Mouse (Mus musculus) midbrain, embryonic 10.5 days (tissue): ENCODE measurements around the gene Ten1. TPM values are rescaled to one million over a fixed set of nuclear protein-coding genes. Genes with fewer than 3 reads are reported as not detected.

Experiments used
- DNase-seq: peaks from one replicate; pipeline ENCODE4 v3.0.0-alpha.2; 2017; ENCODE audit warnings: low spot score
- H3K27ac ChIP-seq: fragments of 300-500 bp; sonication (generic); replicated peaks from 2 replicates; pipeline ENCODE4 v1.5.1; 2016; ENCODE audit warnings: mild to moderate bottlenecking
- H3K27me3 ChIP-seq: fragments of 300-500 bp; sonication (generic); 2 replicates; pipeline ENCODE4 v1.6.1; 2016; ENCODE audit warnings: low read depth, mild to moderate bottlenecking; ENCODE audit not compliant: poor library complexity, severe bottlenecking
- H3K36me3 ChIP-seq: fragments of 300-500 bp; sonication (generic); 2 replicates; pipeline ENCODE4 v1.6.1; 2016; ENCODE audit warnings: mild to moderate bottlenecking, moderate library complexity
- H3K4me1 ChIP-seq: fragments of 300-500 bp; sonication (generic); 2 replicates; pipeline ENCODE4 v1.6.1; 2016
- H3K4me3 ChIP-seq: fragments of 300-500 bp; sonication (generic); 2 replicates; pipeline ENCODE4 v1.5.1; 2016; ENCODE audit warnings: mild to moderate bottlenecking, moderate library complexity
- H3K9me3 ChIP-seq: fragments of 300-500 bp; sonication (generic); replicated peaks from 2 replicates; pipeline ENCODE4 v1.6.1; 2016; ENCODE audit warnings: mild to moderate bottlenecking
- WGBS: fragments of 180-500 bp; shearing (Covaris S2); methylation state at CpG from one replicate; pipeline ENCODE4 v1.1.7; 2016; 5-methylcytosine and 5-hydroxymethylcytosine counted together
- polyA plus RNA-seq: library from polyadenylated mRNA; unstranded; fragments of >200 nt; fragmentation: Nextera tagmentation; extraction: Ambion mirVana; gene quantifications from 2 replicates; pipeline ENCODE4 v1.2.1, GENCODE M21; 2016

Ten1 gene
- polyA plus RNA-seq, 1 experiment from 2014 or later: 60.8 TPM

DNA sequence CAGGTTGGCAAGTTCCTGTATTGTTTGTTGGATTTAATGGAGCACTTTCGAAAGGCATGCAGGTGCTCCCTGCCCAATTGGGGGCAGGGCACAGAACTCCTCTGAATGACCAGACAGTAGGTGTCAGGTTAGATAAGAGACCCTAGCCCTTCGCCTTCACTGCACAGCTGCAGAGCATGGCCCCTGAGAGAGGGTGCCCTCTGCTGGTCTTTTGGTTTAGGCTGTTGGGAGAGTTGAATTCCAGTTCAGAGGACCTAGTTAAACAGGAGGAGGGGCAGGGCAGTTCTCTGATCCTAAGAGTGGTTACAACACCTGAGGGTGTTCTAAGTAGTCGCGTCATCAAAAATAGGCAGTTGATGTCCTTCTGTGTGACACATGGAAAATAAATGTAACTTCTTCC is 21.2 kb downstream of the Ten1 start:
- peak; percentile 66 for DNase-seq

DNA sequence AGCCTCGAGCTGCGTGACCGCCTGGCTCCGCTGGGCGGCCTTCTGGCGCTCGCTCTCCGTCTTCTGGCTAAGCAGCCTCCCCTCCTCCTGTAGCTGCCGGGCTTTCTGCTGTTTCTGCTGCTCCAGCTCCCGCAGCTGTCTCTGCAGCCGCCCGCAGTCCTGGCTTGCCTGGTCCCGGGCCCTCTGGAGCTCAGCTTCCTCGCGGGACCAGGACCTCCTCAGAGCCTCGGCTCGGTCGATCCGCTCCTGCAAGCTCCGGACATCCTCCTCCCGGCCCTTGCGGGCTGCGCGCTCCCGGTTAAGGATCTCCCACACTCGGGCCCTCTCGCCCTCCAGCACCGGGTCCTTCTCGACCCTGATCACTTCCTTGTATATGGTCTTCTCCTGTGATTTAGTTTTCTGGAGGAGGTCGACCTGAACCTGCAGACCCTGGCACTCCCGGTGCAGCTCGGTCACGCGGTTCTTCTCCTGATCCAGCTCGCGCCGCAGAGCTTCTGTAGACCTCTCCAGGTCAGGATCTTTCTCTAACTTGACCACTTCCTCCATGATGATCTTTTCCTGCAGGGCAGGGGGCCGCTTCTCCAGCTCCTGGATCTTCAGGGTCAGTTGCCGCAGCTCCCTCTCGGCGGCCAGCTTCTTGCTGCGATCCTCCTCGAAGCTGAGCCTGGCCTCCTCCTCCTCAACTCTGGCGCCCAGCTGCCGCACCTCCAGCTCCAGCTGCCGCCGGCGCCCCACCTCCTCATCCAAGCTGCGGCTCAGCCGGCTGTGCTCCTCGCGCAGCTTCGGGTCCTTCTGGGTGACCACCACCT is 23.5 kb downstream of the Ten1 start:
- H3K27ac ChIP-seq: peak overlapping the region; percentile 53
- H3K27me3 ChIP-seq: peaks cover 61% of the 10 kb centered on the region
- DNase-seq: peak; percentile 61
- peak overlapping the region; percentile 54 for H3K4me3 ChIP-seq
- peaks cover 21% of the 10 kb centered on the region for H3K9me3 ChIP-seq
- H3K4me1 ChIP-seq: peaks cover 36% of the 10 kb centered on the region
- WGBS: 9% methylated on average over 53 of the region's 53 CpGs
- H3K36me3 ChIP-seq: peaks cover 12% of the 10 kb centered on the region

More for the DNA sequence above, 21.2 kb downstream of the Ten1 start:
- no peak overlapping the region for H3K4me3 ChIP-seq
- H3K36me3 ChIP-seq: peaks cover 16% of the 10 kb centered on the region
- H3K27ac ChIP-seq: 0 out of 2 replicates have a peak overlapping the region, but pooled peaks have one; percentile 75
- peaks cover 16% of the 10 kb centered on the region for H3K9me3 ChIP-seq
- H3K4me1 ChIP-seq: peaks cover 36% of the 10 kb centered on the region
- peaks cover 48% of the 10 kb centered on the region for H3K27me3 ChIP-seq
- WGBS: 26% methylated on average over 4 of the region's 4 CpGs

DNA sequence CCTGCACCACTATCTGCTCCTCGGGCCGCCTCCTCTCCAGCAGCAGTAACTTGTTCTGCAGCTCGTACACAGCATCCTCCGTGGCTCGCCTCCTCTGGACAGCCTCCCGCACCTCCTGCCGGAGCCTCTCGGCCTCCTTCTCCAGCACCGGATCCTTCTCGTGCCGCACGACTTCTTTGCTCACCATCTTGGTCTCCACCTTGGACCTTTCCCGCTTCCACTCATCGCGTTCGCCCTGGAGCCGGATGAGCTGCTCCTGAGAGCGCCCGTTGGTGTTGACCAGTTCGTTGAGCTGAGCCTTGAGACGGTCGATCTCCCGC is 24.0 kb downstream of the Ten1 start:
- peaks cover 64% of the 10 kb centered on the region for H3K27me3 ChIP-seq
- DNase-seq: no peak
- 15% methylated on average over 23 of the region's 23 CpGs for WGBS
- H3K4me1 ChIP-seq: peaks cover 36% of the 10 kb centered on the region
- peak overlapping the region; percentile 53 for H3K27ac ChIP-seq
- H3K4me3 ChIP-seq: peak overlapping the region; percentile 54
- peaks cover 12% of the 10 kb centered on the region for H3K36me3 ChIP-seq
- H3K9me3 ChIP-seq: peaks cover 21% of the 10 kb centered on the region

DNA sequence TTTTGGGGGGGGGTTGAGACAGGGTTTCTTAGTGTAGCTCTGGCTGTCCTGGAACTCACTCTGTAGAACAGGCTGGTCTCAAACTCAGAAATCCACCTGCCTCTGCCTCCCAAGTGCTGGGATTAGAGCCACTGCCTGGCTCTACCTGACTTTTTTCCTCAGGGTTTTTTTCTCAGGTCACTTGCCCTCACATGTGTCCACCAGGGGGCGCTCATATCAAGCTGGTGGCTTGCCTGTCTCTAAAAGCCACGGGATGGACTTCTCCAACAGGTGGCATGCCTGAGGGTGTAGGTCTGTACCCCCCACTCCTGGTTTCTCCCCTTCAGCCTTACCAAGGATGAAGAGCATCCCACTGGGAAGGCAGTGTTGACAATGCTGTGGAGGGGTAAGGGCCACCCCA is 27.8 kb downstream of the Ten1 start:
- no peak overlapping the region for H3K4me3 ChIP-seq
- peaks cover 17% of the 10 kb centered on the region for H3K9me3 ChIP-seq

DNA sequence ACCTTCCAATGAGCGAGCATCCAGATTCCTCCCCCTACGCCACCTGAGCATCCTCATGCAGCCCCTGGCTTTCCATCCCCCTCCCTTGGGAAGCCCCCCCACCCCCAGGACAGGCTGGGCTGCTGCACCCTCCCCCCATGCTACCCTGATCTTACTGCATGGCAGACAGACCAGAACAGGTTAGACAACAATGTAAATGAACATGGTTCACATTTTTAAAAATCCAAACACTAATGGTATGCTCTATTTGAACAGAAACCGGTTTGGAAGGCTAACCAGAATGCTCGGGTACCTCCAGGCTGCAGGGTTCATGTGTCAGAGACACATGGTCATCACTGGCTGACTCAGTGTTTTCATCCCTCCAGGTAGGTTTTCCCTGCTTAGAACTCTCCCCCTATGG is 30.0 kb downstream of the Ten1 start:
- Histone ChIP-seq H3K9me3 (peaks cover 10% of the 10 kb centered on the region), H3K36me3 (peaks cover under 1% of the 10 kb centered on the region; the same call in 1 of the 2 replicates), H3K4me1 (peaks cover 24% of the 10 kb centered on the region), H3K27ac (no peak overlapping the region), H3K4me3 (no peak overlapping the region), H3K27me3 (peaks cover 65% of the 10 kb centered on the region)
- no peak for DNase-seq
- 76% methylated on average over 4 of the region's 4 CpGs for WGBS

More for the DNA sequence above, 27.8 kb downstream of the Ten1 start:
- Histone ChIP-seq H3K36me3 (peaks cover 8% of the 10 kb centered on the region), H3K4me1 (peaks cover 27% of the 10 kb centered on the region), H3K27me3 (peaks cover 71% of the 10 kb centered on the region), H3K27ac (no peak overlapping the region)
- 3% methylated on average over 2 of the region's 2 CpGs for WGBS
- peak; percentile 77 for DNase-seq

DNA sequence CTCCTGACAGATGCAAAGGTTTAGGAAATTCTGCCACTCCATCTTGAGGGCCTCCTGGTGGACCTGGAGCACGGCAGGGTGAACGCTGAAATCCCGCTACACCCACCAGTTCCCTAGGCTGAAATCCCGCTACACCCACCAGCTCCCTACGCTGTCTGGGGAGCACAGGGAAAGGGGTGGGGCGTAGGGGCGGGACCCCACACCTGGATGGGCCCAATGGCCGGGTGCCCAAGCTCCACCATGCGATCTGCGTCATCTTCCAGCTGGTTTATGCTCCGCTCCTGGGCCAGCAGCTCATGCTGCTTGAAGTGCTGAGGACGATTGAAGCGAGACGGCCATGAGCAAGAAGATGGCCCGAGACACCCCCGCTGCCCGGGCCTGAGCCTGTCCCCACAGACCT is 33.8 kb downstream of the Ten1 start:
- peak overlapping the region; percentile 27 for H3K4me3 ChIP-seq
- no peak for DNase-seq
- H3K4me1 ChIP-seq: peaks cover 24% of the 10 kb centered on the region
- H3K27ac ChIP-seq: no peak overlapping the region; the same call in 1 of the 2 replicates
- H3K27me3 ChIP-seq: peaks cover 72% of the 10 kb centered on the region
- WGBS: 21% methylated on average over 17 of the region's 17 CpGs
- no peaks in the 10 kb centered on the region for H3K9me3 ChIP-seq
- no peaks in the 10 kb centered on the region for H3K36me3 ChIP-seq

DNA sequence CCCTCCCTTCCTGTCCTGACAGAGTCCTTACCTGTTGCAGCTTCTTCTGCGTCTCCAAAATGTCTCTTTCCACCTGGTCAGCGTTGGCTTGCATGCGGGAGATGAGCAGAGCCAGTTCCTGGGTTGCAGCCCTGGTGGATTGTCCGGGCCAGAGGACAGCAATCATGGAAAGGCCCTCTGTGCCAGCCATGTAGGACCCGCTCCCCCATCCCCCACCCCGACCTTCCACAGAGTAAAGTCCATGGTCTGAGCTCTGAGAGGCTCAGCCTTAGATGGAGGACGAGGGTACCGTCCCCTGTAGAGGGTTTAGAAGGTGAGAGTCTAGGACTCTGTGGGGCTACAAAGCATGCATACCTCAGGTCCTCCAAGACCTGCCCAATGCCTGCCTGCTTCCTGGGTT is 36.2 kb downstream of the Ten1 start:
- no peak for DNase-seq
- H3K4me3 ChIP-seq: no peak overlapping the region
- H3K27me3 ChIP-seq: peaks cover 73% of the 10 kb centered on the region
- peaks cover 34% of the 10 kb centered on the region for H3K4me1 ChIP-seq
- 83% methylated on average over 8 of the region's 8 CpGs for WGBS
- H3K27ac ChIP-seq: no peak overlapping the region
- no peaks in the 10 kb centered on the region for H3K36me3 ChIP-seq
- H3K9me3 ChIP-seq: no peaks in the 10 kb centered on the region

DNA sequence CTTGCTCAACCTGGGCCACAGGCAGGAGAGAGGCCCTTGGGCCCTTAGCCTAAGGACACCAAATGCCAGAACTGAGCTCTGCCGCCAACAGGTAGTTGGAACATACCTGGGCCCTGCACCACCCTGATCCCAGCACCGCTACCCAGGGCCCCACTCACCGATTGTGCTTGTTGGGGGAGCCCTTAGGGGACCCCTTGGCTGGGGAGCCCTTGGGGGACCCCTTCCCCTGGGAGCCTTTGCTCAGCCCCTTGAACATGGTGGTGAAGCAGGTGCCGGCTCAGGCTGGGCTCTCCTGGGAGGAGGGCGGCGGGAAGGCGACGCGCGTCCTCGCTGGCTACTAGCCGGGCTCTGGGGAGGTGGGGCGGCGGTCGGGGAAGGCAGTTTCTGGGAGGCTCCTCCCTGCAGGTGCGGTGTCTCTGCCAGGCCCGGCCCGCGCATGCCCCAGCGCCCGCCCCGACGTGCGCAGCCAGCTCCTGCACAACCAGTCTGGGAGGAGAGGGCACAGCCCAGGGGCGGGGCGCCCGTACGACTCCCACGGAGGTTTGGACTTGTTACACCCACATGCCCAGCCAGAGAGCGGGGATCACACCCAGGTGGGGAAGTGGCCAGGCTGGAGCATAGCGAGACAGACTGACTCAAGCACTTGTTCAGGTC is 39.2 kb downstream of the Ten1 start, which contains the start of gene Evpl:
TSS of gene Evpl (minus strand) at position 336 of the 654 bp plus-strand sequence.
- Histone ChIP-seq H3K27ac (no peak within 1 kb of the TSS), H3K9me3 (no peaks in the 10 kb centered on the region), H3K4me3 (peak within 1 kb of the TSS; percentile 24), H3K4me1 (peaks cover 37% of the 10 kb centered on the region), H3K36me3 (peaks cover 2% of the 10 kb centered on the region), H3K27me3 (peaks cover 56% of the 10 kb centered on the region)
- no peak for DNase-seq
- WGBS: 15% methylated on average over 31 of the region's 31 CpGs

DNA sequence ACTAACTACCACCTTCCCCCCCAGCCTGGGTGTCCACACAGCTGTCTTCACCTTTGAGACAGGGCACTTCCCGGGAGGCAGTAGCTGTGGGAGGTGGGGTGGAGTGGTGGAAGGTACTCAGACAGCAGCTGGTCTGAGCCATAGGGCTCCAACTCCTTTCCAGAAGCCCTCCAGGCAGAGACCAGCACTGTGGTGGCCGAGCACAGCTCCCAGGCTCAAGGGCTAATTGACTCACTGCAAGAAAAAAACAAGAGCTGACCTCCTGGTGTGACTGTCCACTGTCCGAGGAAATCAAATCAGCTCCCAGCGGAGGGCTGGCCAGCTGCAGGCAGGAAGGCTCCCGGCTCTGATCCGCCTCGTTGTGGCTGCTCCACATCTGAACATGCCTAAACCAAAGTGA is 41.1 kb downstream of the Ten1 start:
- WGBS: 15% methylated on average over 7 of the region's 7 CpGs
- peaks cover 27% of the 10 kb centered on the region for H3K4me1 ChIP-seq
- peaks cover 38% of the 10 kb centered on the region for H3K27me3 ChIP-seq
- peaks cover 22% of the 10 kb centered on the region for H3K36me3 ChIP-seq
- H3K27ac ChIP-seq: no peak overlapping the region
- H3K9me3 ChIP-seq: no peaks in the 10 kb centered on the region
- no peak overlapping the region for H3K4me3 ChIP-seq
- DNase-seq: no peak

DNA sequence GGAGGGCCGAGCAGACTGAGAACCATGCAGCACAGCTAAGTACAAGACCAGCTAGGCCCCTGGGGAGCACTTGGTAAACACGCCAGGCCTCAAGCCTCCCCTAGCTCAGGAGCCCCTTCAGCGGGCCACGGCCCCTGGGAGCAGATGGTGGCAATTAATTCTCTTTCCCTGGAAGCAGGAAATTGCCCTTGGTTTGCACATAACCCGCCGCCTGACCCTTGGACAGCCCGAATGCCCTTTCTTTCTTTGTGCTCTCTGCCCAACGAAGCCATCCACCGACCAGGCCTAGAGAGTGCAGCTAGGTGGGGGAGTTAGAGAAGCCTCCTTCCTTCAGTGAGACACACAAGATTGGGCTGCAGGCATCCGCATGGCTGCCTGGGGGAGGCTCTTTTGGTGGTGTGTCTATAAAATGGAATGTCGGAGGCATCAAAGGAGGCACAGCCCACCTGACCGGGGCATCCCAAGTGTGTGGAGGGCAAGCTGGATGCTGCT is 43.1 kb downstream of the Ten1 start:
- peak; percentile 48 for DNase-seq
- WGBS: 55% methylated on average over 12 of the region's 12 CpGs
- H3K27me3 ChIP-seq: peaks cover 22% of the 10 kb centered on the region
- H3K27ac ChIP-seq: peak overlapping the region; percentile 67
- H3K4me1 ChIP-seq: peaks cover 27% of the 10 kb centered on the region
- no peaks in the 10 kb centered on the region for H3K9me3 ChIP-seq
- H3K4me3 ChIP-seq: no peak overlapping the region
- peaks cover 42% of the 10 kb centered on the region for H3K36me3 ChIP-seq

DNA sequence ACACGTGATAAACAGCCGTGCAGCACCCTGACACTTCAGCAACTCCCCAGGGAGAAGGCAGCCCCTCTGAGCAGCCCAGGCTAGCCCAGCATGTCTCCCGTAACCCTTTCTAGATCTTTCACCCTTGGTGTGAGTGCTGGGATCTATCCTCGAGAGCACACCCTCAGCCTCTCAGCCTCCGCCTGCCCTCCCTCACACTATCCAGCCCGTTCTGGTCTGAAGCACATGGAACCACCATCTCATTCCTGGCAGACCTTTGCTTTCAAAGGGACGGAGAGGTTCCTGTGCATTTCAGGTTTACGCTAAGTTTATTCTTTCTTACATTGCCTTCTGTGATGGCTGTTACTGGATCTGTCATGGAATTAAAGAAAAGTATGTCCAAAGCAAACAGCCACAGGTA is 45.9 kb downstream of the Ten1 start:
- 91% methylated on average over 8 of the region's 8 CpGs for WGBS
- no peaks in the 10 kb centered on the region for H3K9me3 ChIP-seq
- DNase-seq: no peak
- peaks cover 16% of the 10 kb centered on the region for H3K4me1 ChIP-seq
- no peak overlapping the region for H3K4me3 ChIP-seq
- H3K36me3 ChIP-seq: peaks cover 69% of the 10 kb centered on the region
- no peaks in the 10 kb centered on the region for H3K27me3 ChIP-seq
- no peak overlapping the region for H3K27ac ChIP-seq

DNA sequence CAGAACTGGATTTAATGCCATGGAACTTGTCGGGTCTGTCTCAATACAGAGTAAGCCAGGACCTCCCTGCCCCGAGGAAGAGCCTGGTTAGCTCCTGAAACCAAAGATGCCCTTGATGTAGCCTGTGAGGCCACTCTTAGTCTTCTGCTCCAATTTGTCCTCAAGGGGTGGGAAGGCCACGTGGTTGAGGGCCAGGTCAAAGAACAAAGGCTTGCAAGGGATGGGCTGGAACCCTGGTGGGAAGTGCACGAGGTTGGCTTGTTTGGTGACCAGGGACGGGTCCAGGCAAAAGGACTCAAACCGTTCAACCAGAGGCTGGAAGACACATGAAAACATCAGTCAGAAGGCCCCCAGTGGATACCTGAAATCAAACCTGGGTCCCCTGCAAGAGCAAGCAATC is 47.0 kb downstream of the Ten1 start:
- no peak for DNase-seq
- Histone ChIP-seq H3K27ac (no peak overlapping the region), H3K4me3 (no peak overlapping the region), H3K4me1 (peaks cover 12% of the 10 kb centered on the region), H3K9me3 (no peaks in the 10 kb centered on the region), H3K36me3 (peaks cover 80% of the 10 kb centered on the region), H3K27me3 (no peaks in the 10 kb centered on the region)
- 81% methylated on average over 6 of the region's 6 CpGs for WGBS
